Mouse (Mus musculus) limb, embryonic 14.5 days (tissue): Measurements from ENCODE around the gene Loxl1. TPM values are rescaled to one million over a fixed set of nuclear protein-coding genes. Genes with fewer than 3 reads are reported as not detected.

Source experiments
- ATAC-seq: fragments of 200-750 bp; cut with Nextera tagmentation; 2 replicates; pipeline ENCODE4 v1.8.0; 2017; ENCODE audit warnings: low read depth, moderate number of reproducible peaks, moderate TSS enrichment; ENCODE audit not compliant: low FRiP score
- DNase-seq: peaks from one replicate; pipeline ENCODE4 v3.0.0-alpha.2; 2015; ENCODE audit warnings: low spot score
- H3K27ac ChIP-seq: fragments of 300-500 bp; sonication (generic); replicated peaks from 2 replicates; pipeline ENCODE4 v1.5.1; 2014; ENCODE audit warnings: low read depth, mild to moderate bottlenecking, low read length, moderate library complexity, mixed read lengths
- H3K27me3 ChIP-seq: fragments of 300-500 bp; sonication (generic); 2 replicates; pipeline ENCODE4 v1.6.1; 2014; ENCODE audit warnings: low read length, mixed read lengths; ENCODE audit not compliant: control insufficient read depth, insufficient read depth
- H3K36me3 ChIP-seq: fragments of 300-500 bp; sonication (generic); 2 replicates; pipeline ENCODE4 v1.6.1; 2014; ENCODE audit warnings: mild to moderate bottlenecking, low read length, moderate library complexity, mixed read lengths; ENCODE audit not compliant: control insufficient read depth, insufficient read depth
- H3K4me1 ChIP-seq: fragments of 300-500 bp; sonication (generic); 2 replicates; pipeline ENCODE4 v1.6.1; 2014; ENCODE audit warnings: antibody characterized with exemption, low read length, mixed read lengths; ENCODE audit not compliant: control insufficient read depth, insufficient read depth
- H3K4me2 ChIP-seq: fragments of 300-500 bp; sonication (generic); replicated peaks from 2 replicates; pipeline ENCODE4 v1.6.1; 2014; ENCODE audit warnings: low read depth, mild to moderate bottlenecking, low read length, moderate library complexity; ENCODE audit not compliant: severe bottlenecking
- H3K4me3 ChIP-seq: fragments of 300-500 bp; sonication (generic); replicated peaks from 2 replicates; pipeline ENCODE4 v1.5.1; 2014; ENCODE audit warnings: low read length
- H3K9ac ChIP-seq: fragments of 300-500 bp; sonication (generic); 2 replicates; pipeline ENCODE4 v1.6.1; 2014; ENCODE audit warnings: mild to moderate bottlenecking, low read depth, low read length, moderate library complexity; ENCODE audit not compliant: severe bottlenecking
- H3K9me3 ChIP-seq: fragments of 300-500 bp; sonication (generic); 2 replicates; pipeline ENCODE4 v1.6.1; 2016; ENCODE audit warnings: low read length; ENCODE audit not compliant: control insufficient read depth
- POLR2A ChIP-seq: fragments of 200-500 bp; IDR thresholded peaks from 2 replicates; pipeline ENCODE4 v1.8.0; 2012; ENCODE audit warnings: inconsistent platforms, mild to moderate bottlenecking, moderate library complexity, borderline replicate concordance; ENCODE audit not compliant: insufficient read depth, insufficient read length; ENCODE audit errors: extremely low read depth
- WGBS: fragments of 180-500 bp; shearing (Covaris S2); extraction: QIAGEN DNeasy Blood & Tissue Kit; methylation state at CpG from one replicate; pipeline ENCODE4 v1.1.7; 2014; 5-methylcytosine and 5-hydroxymethylcytosine counted together
- polyA plus RNA-seq, 2 experiments: library from polyadenylated mRNA; depleted of rRNA in 1 of 2; stranded (reverse) in 1 of 2; unstranded in 1 of 2; fragments of >200 nt; fragmentation: Nextera tagmentation in 1 of 2; extraction: Ambion mirVana in 1 of 2; gene quantifications; 2 replicates each; pipeline versions ENCODE4 v1.2.1 to v1.2.3; 2012 to 2014

Loxl1 gene
- polyA plus RNA-seq, 2 experiments, result 80.7 to 86.6 TPM

DNA sequence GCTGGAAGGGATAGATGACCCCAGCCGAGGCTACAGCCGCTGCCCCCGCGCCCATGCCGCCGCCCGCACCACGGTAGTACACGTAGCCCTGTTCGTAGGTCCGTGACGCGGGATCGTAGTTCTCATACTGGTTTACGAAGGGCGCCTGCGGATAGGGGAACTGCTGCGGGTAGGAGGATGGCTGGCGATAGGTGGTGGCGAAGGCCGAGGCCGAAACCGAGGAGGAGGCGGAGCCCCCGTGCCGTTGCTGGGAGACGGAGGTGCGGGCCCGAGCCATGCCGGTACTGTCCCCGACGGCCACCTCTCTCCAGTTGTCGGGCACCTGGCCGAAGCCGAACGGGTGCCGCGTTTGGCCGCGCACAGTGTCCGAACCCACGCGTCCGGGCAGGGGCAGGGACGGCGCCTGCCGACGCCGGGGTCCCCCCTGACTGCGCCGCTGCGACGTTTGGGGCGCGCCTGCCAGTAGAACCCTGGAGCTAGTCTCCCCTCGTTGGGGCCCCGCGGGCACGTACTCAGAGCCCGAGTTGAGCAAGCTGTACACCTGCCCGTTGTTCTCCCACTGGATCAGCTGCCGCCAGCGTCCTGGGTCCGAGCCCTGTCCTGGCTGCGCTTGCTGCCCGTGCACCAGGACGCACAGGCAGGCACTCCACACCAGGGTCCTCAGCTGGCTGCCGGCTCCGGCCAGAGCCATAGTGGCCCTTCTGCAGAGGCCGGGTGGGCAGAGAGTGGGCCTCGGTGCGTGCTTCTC lies 616 bp downstream of the Loxl1 start:
- peak overlapping the region; percentile 94 for H3K4me2 ChIP-seq
- H3K36me3 ChIP-seq, result 0 out of 2 replicates have a peak, but pooled peaks cover 5% of the 10 kb centered on the region
- 2% methylated on average over 57 of the region's 72 CpGs for WGBS
- H3K27ac ChIP-seq, result peak overlapping the region; percentile 91
- peak overlapping the region; percentile 76 for H3K9ac ChIP-seq
- no peaks in the 10 kb centered on the region for H3K27me3 ChIP-seq
- ATAC-seq (peak; percentile 35; the same call in 1 of the 2 replicates), DNase-seq (no peak)
- 0 out of 2 replicates have a peak, but pooled peaks have one; percentile 26 for TF ChIP-seq POLR2A
- H3K4me1 ChIP-seq, result peaks cover 87% of the 10 kb centered on the region
- no peaks in the 10 kb centered on the region for H3K9me3 ChIP-seq
- peak overlapping the region; percentile 60 for H3K4me3 ChIP-seq

DNA sequence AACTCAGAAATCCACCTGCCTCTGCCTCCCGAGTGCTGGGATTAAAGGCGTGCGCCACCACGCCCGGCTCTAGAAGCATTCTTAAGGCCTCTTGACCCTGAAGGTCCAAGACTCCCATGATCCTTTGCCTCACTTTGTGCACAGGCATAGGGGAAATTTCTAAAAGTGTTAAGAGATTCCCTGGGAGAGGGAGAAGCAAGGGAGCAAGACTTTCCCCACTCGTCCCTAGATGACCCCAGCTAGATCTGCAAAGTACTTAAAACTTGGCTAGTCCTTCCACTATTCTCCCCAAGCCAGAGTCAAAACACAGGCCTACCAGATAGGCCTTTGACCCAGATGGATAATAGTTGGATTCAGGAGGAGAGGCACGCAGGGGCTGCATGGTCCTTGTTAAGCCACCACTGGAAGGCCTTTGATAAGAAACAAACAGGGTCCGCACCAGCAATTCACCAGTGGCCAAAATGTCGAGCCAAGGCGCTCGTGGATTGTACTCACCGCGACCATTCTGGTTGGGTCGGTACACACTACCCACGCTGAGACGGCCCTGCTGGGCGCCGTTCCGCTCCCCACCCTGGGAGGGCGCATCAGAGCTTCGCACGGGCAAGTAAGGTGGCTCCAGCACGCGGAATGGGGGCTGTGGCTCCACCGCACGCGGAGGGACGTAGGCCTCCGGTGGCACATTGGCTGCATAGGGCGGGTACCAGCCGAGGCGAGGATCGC lies 1.6 kb downstream of the Loxl1 start:
- H3K4me2 ChIP-seq, result peak overlapping the region; percentile 94
- peak overlapping the region; percentile 91 for H3K27ac ChIP-seq
- H3K4me1 ChIP-seq, result peaks cover 82% of the 10 kb centered on the region
- DNase-seq (no peak), ATAC-seq (no peak)
- peak overlapping the region; percentile 76 for H3K9ac ChIP-seq
- H3K27me3 ChIP-seq, result no peaks in the 10 kb centered on the region
- peak overlapping the region; percentile 60 for H3K4me3 ChIP-seq
- H3K9me3 ChIP-seq, result no peaks in the 10 kb centered on the region
- TF ChIP-seq POLR2A, result no peak
- 55% methylated on average over 33 of the region's 33 CpGs for WGBS
- H3K36me3 ChIP-seq, result 0 out of 2 replicates have a peak, but pooled peaks cover 5% of the 10 kb centered on the region

DNA sequence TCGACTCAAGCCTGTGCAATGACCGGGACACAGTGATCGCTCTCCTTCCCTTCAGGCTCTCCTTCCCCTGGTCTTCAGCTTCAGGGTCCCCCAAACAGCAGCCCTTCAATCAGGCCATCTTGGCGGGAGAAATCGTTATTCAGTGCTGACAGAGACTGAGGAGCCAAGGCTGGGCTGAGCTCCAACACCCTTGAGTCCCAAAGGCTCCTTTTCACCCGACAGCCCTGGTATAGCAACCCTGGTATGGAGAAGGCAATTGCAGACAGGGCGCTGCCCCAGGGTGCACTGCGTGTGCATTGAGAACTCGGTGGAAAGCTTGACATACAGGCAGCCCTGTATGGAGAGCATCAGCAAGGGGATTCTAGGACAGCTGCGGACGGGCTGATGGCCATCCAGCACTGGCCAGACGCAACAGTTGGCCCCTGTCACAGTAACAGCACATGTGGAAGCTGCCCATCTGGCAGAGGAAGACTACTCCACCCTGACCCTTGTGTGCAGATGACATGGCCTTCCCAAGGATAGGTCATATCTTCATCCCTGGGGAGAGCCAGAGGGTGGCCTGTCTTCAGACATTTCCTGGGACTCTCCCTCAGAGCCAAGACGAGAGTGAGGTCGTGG lies 2.8 kb downstream of the Loxl1 start:
- Histone ChIP-seq H3K9me3 (no peaks in the 10 kb centered on the region), H3K36me3 (peaks cover 7% of the 10 kb centered on the region), H3K4me3 (peak overlapping the region; percentile 16), H3K27me3 (no peaks in the 10 kb centered on the region), H3K27ac (no peak overlapping the region), H3K4me2 (peak overlapping the region; percentile 94), H3K4me1 (peaks cover 82% of the 10 kb centered on the region), H3K9ac (peak overlapping the region; percentile 21; the same call in 1 of the 2 replicates)
- no peak for ATAC-seq
- WGBS, result 71% methylated on average over 14 of the region's 14 CpGs
- no peak for TF ChIP-seq POLR2A
- no peak for DNase-seq

DNA sequence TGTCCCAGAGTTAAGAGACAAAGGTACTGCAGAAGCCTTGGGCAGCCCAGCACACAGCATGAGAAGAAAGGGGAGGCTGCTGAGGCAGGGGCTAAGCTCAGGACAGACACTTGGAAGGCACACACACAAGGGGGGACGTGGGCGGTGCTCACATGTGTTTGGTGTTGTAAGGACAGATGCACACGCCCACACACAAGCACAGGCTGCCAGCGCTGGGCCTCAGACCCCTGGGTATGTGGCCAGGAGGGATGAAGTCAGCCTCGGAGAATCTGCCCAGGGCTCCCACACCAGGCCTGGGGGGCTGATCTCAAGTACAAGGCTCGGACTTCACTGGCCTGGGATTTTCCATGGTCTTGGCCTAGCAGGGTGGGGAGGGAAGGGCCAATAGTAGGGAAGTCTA lies 4.6 kb downstream of the Loxl1 start:
- Histone ChIP-seq H3K4me2 (peak overlapping the region; percentile 31), H3K4me1 (peaks cover 80% of the 10 kb centered on the region), H3K36me3 (peaks cover 9% of the 10 kb centered on the region), H3K9ac (no peak overlapping the region; the same call in 1 of the 2 replicates), H3K9me3 (no peaks in the 10 kb centered on the region), H3K4me3 (no peak overlapping the region), H3K27ac (peak overlapping the region; percentile 45; the same call in 1 of the 2 replicates), H3K27me3 (no peaks in the 10 kb centered on the region)
- 22% methylated on average over 5 of the region's 6 CpGs for WGBS
- DNase-seq (peak; percentile 46), ATAC-seq (no peak)
- no peak for TF ChIP-seq POLR2A

DNA sequence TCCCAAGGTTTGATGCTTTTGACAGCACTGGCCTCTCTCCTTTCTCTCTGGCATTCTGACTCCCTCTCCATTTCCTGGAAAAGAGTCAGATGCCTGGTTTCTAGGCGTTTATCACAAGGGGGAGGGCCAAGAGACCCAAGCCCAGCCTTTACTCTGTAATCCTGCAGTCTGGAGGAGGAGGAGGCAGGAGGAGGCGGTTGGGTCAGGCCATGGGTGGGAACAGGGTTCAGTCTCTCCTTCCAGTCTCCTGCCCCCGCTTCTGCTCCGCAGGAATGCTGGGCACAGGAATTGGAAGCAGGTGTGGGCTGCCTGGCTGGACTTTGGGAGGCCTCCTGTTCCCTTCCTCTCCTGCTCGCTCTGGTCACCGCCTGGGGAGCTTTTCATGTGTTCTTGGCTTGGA lies 7.3 kb downstream of the Loxl1 start:
- no peak for TF ChIP-seq POLR2A
- WGBS, result 14% methylated on average over 6 of the region's 6 CpGs
- Histone ChIP-seq H3K27ac (peak overlapping the region; percentile 55), H3K27me3 (no peaks in the 10 kb centered on the region), H3K36me3 (peaks cover 9% of the 10 kb centered on the region), H3K4me1 (peaks cover 64% of the 10 kb centered on the region), H3K4me3 (no peak overlapping the region), H3K9ac (0 out of 2 replicates have a peak overlapping the region, but pooled peaks have one; percentile 8), H3K4me2 (no peak overlapping the region), H3K9me3 (no peaks in the 10 kb centered on the region)
- DNase-seq (peak; percentile 25), ATAC-seq (peak; percentile 36; the same call in 1 of the 2 replicates)
